Mouse (Mus musculus) testis, adult 2 months (tissue): ENCODE measurements around the gene Farsb.

ENCODE experiments used
- CTCF ChIP-seq: fragments of 200-500 bp; IDR thresholded peaks from 2 replicates; pipeline ENCODE4 v1.5.1; 2012; ENCODE audit warnings: low read depth, mild to moderate bottlenecking, inconsistent platforms, low read length, moderate library complexity; ENCODE audit not compliant: control insufficient read depth, insufficient read depth, insufficient replicate concordance
- POLR2A ChIP-seq: fragments of 200-500 bp; IDR thresholded peaks from 2 replicates; pipeline ENCODE4 v1.6.1; 2012; ENCODE audit warnings: low read depth, mild to moderate bottlenecking, inconsistent platforms, low read length, moderate library complexity; ENCODE audit not compliant: control insufficient read depth

- TF ChIP-seq CTCF (no peak), POLR2A (no peak)
These were observed 68.4 kb downstream of the Farsb start for GRCm38 (mm10) chr1:78420271-78420670.
